Mouse (Mus musculus): ENCODE results near the gene Col7a1. TPM values are rescaled to one million over a fixed set of nuclear protein-coding genes. Genes with fewer than 3 reads are reported as not detected.

Gene Col7a1
- polyA plus RNA-seq, 1 experiment from 2014 or later = 0.77 TPM

DNA sequence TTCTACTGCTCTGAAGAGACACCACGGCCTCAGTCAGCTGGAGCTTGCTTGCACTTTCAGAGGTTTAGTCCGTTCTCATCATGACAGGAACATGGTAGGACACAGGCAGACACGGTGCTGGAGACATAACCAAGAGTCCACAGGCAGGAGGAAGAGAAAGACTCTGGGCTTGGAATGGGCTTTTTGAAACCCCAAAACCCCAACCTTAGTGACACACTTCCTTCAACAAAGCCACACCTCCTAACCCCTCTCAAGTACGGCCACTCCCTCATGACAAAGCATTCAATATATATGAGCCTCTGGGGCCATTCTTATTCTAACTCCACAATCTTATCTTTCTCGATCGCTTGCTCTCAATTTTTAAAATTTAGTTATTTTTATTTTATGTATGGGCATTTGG is 79.0 kb downstream of the Col7a1 start:
- Histone ChIP-seq H3K4me3 (ENCODE audit: low read depth, low read length) (no peak overlapping the region), H3K36me3 (ENCODE audit: control insufficient read depth, insufficient read depth, low read length) (no peaks in the 10 kb centered on the region), H3K4me1 (ENCODE audit: control insufficient read depth, insufficient read depth, low read length) (no peaks in the 10 kb centered on the region), H3K4me2 (no peak overlapping the region), H3K27me3 (ENCODE audit: control insufficient read depth, insufficient read depth, low read length) (no peaks in the 10 kb centered on the region), H3K9ac (ENCODE audit: low read depth, low read length) (no peak overlapping the region), H3K9me3 (replicated peaks; ENCODE audit: control insufficient read depth, low read length) (no peaks in the 10 kb centered on the region), H3K27ac (ENCODE audit: low read depth, low read length) (no peak overlapping the region)
- 76% methylated on average over 6 of the region's 6 CpGs for WGBS (ENCODE audit: insufficient replicate concordance)
- ATAC-seq (replicated peaks; ENCODE audit: insufficient number of reproducible peaks, low FRiP score, low TSS enrichment) = no peak

MicroRNA genes within 50 kb of the gene (microRNA counts, 519-probe panel; counts per million panel counts)
- 32.2 counts per million for microRNA mmu-miR-711

Small RNA genes lying within 50 kb of the gene (microRNA-seq; reads per million reads assigned to microRNA genes)
- gene Mir711 (ENCODE audit: borderline number of aligned reads) = not detected

Other genes with a start within 250 kb of the Col7a1 start
- 44.3 and 48.7 TPM in 2 replicates for gene Ip6k2, start 169.8 kb upstream of the Col7a1 start, polyA plus RNA-seq (2014; fragmentation: Nextera tagmentation; extraction: Ambion mirVana)
- 7.3 and 9.5 TPM in 2 replicates for gene Nckipsd, start 145.2 kb upstream of the Col7a1 start, polyA plus RNA-seq (2014; fragmentation: Nextera tagmentation; extraction: Ambion mirVana)
- gene Celsr3, start 127.3 kb upstream of the Col7a1 start, polyA plus RNA-seq (2014; fragmentation: Nextera tagmentation; extraction: Ambion mirVana) = 0.04 and 0.10 TPM in 2 replicates
- gene Slc26a6, start 100.3 kb upstream of the Col7a1 start, polyA plus RNA-seq (2014; fragmentation: Nextera tagmentation; extraction: Ambion mirVana) = 6.3 and 7.0 TPM in 2 replicates
- gene Tmem89, start 39.0 kb upstream of the Col7a1 start, polyA plus RNA-seq (2014; fragmentation: Nextera tagmentation; extraction: Ambion mirVana) = not detected in 2 replicates
- gene Uqcrc1, start 17.0 kb upstream of the Col7a1 start, polyA plus RNA-seq (2014; fragmentation: Nextera tagmentation; extraction: Ambion mirVana) = 707 and 751 TPM in 2 replicates
- gene Ucn2, start 32.4 kb downstream of the Col7a1 start, polyA plus RNA-seq (2014; fragmentation: Nextera tagmentation; extraction: Ambion mirVana) = not detected in 2 replicates
- 3.6 and 4.5 TPM in 2 replicates for gene Pfkfb4, start 38.2 kb downstream of the Col7a1 start, polyA plus RNA-seq (2014; fragmentation: Nextera tagmentation; extraction: Ambion mirVana)
- 49.0 and 59.1 TPM in 2 replicates for gene Shisa5, start 85.0 kb downstream of the Col7a1 start, polyA plus RNA-seq (2014; fragmentation: Nextera tagmentation; extraction: Ambion mirVana)
- gene Trex1, start 106.1 kb downstream of the Col7a1 start, polyA plus RNA-seq (2014; fragmentation: Nextera tagmentation; extraction: Ambion mirVana) = 5.7 and 7.0 TPM in 2 replicates
- gene Atrip, start 120.5 kb downstream of the Col7a1 start, polyA plus RNA-seq (2014; fragmentation: Nextera tagmentation; extraction: Ambion mirVana) = 18.0 and 18.6 TPM in 2 replicates
- gene Ccdc51, start 128.9 kb downstream of the Col7a1 start, polyA plus RNA-seq (2014; fragmentation: Nextera tagmentation; extraction: Ambion mirVana) = 15.5 and 15.8 TPM in 2 replicates
- 776 and 790 TPM in 2 replicates for gene Tma7, start 129.0 kb downstream of the Col7a1 start, polyA plus RNA-seq (2014; fragmentation: Nextera tagmentation; extraction: Ambion mirVana)
- 5.5 and 6.8 TPM in 2 replicates for gene Plxnb1, start 141.8 kb downstream of the Col7a1 start, polyA plus RNA-seq (2014; fragmentation: Nextera tagmentation; extraction: Ambion mirVana)
- not detected in 2 replicates for gene Fbxw21, start 208.5 kb downstream of the Col7a1 start, polyA plus RNA-seq (2014; fragmentation: Nextera tagmentation; extraction: Ambion mirVana)
- gene Fbxw13, start 242.4 kb downstream of the Col7a1 start, polyA plus RNA-seq (2014; fragmentation: Nextera tagmentation; extraction: Ambion mirVana) = not detected in 2 replicates